Mouse (Mus musculus) CH12.LX (cell line): ENCODE data around the gene Dctpp1. TPM values are rescaled to one million over a fixed set of nuclear protein-coding genes. Genes with fewer than 3 reads are reported as not detected.
A peak's percentile ranks its signal among the peaks of the same experiment; 100 is the strongest.

ENCODE experiments used
- DNase-seq: peaks from one replicate; pipeline ENCODE4 v3.0.0-alpha.2; 2013; ENCODE audit errors: extremely low read depth
- H3K27ac ChIP-seq: 2 replicates; pipeline ENCODE4 v1.5.1; 2012; ENCODE audit warnings: low read depth, mild to moderate bottlenecking, control low read depth, moderate library complexity; ENCODE audit not compliant: insufficient read depth
- H3K27me3 ChIP-seq: replicated peaks from 2 replicates; pipeline ENCODE3; 2012; ENCODE audit warnings: inconsistent platforms
- H3K36me3 ChIP-seq, 2 experiments: replicated peaks in 1 of 2; 2 replicates each; pipeline versions ENCODE3 to v1.6.1; 2012; ENCODE audit warnings: inconsistent platforms in 1 of 2, low read length in 1 of 2, mild to moderate bottlenecking in 1 of 2, mixed read lengths in 1 of 2, moderate library complexity in 1 of 2; ENCODE audit not compliant: control insufficient read depth in 1 of 2, insufficient read depth in 1 of 2
- H3K4me1 ChIP-seq, 2 experiments: 2 replicates each; pipeline ENCODE4 v1.6.1; 2012; ENCODE audit warnings: inconsistent platforms in 1 of 2, moderate library complexity in 1 of 2; ENCODE audit not compliant: insufficient read depth in 2 of 2, control insufficient read depth in 1 of 2
- H3K4me2 ChIP-seq: 2 replicates; pipeline ENCODE4 v1.6.1; 2012; ENCODE audit warnings: low read depth, mild to moderate bottlenecking, control low read depth; ENCODE audit not compliant: poor library complexity, insufficient read depth, severe bottlenecking
- H3K4me3 ChIP-seq, 3 experiments: fragments of 150-350 bp in 1 of 3; sonication (generic) in 1 of 3; replicated peaks in 1 of 3; 2 replicates each; pipeline versions ENCODE3 to v1.5.1; 2011 to 2012; ENCODE audit warnings: low read depth in 2 of 3, low read length in 2 of 3, mild to moderate bottlenecking in 2 of 3, moderate library complexity in 2 of 3, control low read depth in 1 of 3, improper control_type of control experiment in 1 of 3, inconsistent platforms in 1 of 3, mixed read lengths in 1 of 3; ENCODE audit not compliant: poor library complexity in 1 of 3
- H3K79me2 ChIP-seq: replicated peaks from 2 replicates; pipeline ENCODE4 v1.6.1; 2012; ENCODE audit warnings: mild to moderate bottlenecking, moderate library complexity; ENCODE audit not compliant: control insufficient read depth, poor library complexity, insufficient read depth, severe bottlenecking; ENCODE audit errors: extremely low read depth
- H3K9ac ChIP-seq: 2 replicates; pipeline ENCODE4 v1.6.1; 2012; ENCODE audit warnings: low read depth, mild to moderate bottlenecking, control low read depth, moderate library complexity; ENCODE audit not compliant: insufficient read depth
- H3K9me3 ChIP-seq: replicated peaks from 2 replicates; pipeline ENCODE3; 2012; ENCODE audit warnings: low read length, inconsistent platforms, mixed read lengths
- CHD2 ChIP-seq: IDR thresholded peaks from 2 replicates; pipeline ENCODE4 v1.6.1; 2011; ENCODE audit warnings: low read length, improper control_type of control experiment
- E2F4 ChIP-seq: IDR thresholded peaks from 2 replicates; pipeline ENCODE4 v1.6.1; 2011; ENCODE audit warnings: low read depth, low read length, improper control_type of control experiment; ENCODE audit not compliant: insufficient replicate concordance
- ETS1 ChIP-seq: conservative IDR thresholded peaks from 2 replicates; pipeline ENCODE4 v1.6.1; 2012; ENCODE audit warnings: low read depth, mild to moderate bottlenecking, inconsistent platforms, low read length, improper control_type of control experiment, moderate library complexity
- JUN ChIP-seq: IDR thresholded peaks from 2 replicates; pipeline ENCODE4 v1.6.1; 2011; ENCODE audit warnings: low read depth, mild to moderate bottlenecking, low read length, improper control_type of control experiment, moderate library complexity; ENCODE audit not compliant: insufficient read depth
- JUND ChIP-seq: conservative IDR thresholded peaks from 2 replicates; pipeline ENCODE4 v1.6.1; 2011; ENCODE audit warnings: low read depth, low read length, improper control_type of control experiment
- MAX ChIP-seq: IDR thresholded peaks from 2 replicates; pipeline ENCODE4 v1.6.1; 2011; ENCODE audit warnings: low read length, improper control_type of control experiment
- MXI1 ChIP-seq: IDR thresholded peaks from 2 replicates; pipeline ENCODE4 v1.6.1; 2011; ENCODE audit warnings: mild to moderate bottlenecking, low read depth, low read length, improper control_type of control experiment
- NELFE ChIP-seq: IDR thresholded peaks from 2 replicates; pipeline ENCODE4 v1.6.1; 2011; ENCODE audit warnings: low read depth, low read length, improper control_type of control experiment
- POLR2A ChIP-seq: IDR thresholded peaks from 2 replicates; pipeline ENCODE4 v1.6.1; 2011; ENCODE audit warnings: low read depth, mild to moderate bottlenecking, improper control_type of control experiment, low read length
- POLR2AphosphoS2 ChIP-seq: IDR thresholded peaks from 2 replicates; pipeline ENCODE4 v1.6.1; 2011; ENCODE audit warnings: low read depth, low read length, improper control_type of control experiment
- RAD21 ChIP-seq: IDR thresholded peaks from 2 replicates; pipeline ENCODE4 v1.6.1; 2011; ENCODE audit warnings: low read depth, mild to moderate bottlenecking, low read length, improper control_type of control experiment, moderate library complexity
- SMC3 ChIP-seq: IDR thresholded peaks from 2 replicates; pipeline ENCODE4 v1.6.1; 2011; ENCODE audit warnings: low read depth, low read length, improper control_type of control experiment
- TBP ChIP-seq: conservative IDR thresholded peaks from 2 replicates; pipeline ENCODE4 v1.6.1; 2011; ENCODE audit warnings: low read depth, low read length, improper control_type of control experiment
- TCF12 ChIP-seq: IDR thresholded peaks from 2 replicates; pipeline ENCODE4 v1.6.1; 2014; ENCODE audit warnings: low read depth, mild to moderate bottlenecking, inconsistent platforms, low read length, improper control_type of control experiment
- UBTF ChIP-seq: IDR thresholded peaks from 2 replicates; pipeline ENCODE4 v1.6.1; 2012; ENCODE audit warnings: low read depth, mild to moderate bottlenecking, inconsistent platforms, low read length, improper control_type of control experiment, moderate library complexity
- ZKSCAN1 ChIP-seq: IDR thresholded peaks from 2 replicates; pipeline ENCODE4 v1.6.1; 2012; ENCODE audit warnings: low read depth, inconsistent platforms, low read length, improper control_type of control experiment, borderline replicate concordance
- ZMIZ1 ChIP-seq: IDR thresholded peaks from 2 replicates; pipeline ENCODE4 v1.6.1; 2012; ENCODE audit warnings: low read depth, mild to moderate bottlenecking, inconsistent platforms, low read length, improper control_type of control experiment
- dilution Hi-C: fragments of 300-500 bp; cut with MboI; formaldehyde crosslinking; loops from 2 replicates; pipeline ENCODE4 v1.14.3; 2020; ENCODE audit warnings: low sequenced_read_pairs; ENCODE audit not compliant: extremely low pct_unique_long_range_greater_than_20kb, extremely low pct_ligation_motif_present
- in situ Hi-C: fragments of 300-500 bp; cut with MboI; formaldehyde crosslinking; loops from 3 replicates; pipeline ENCODE4 v1.14.3; 2019; ENCODE audit warnings: low sequenced_read_pairs, low pct_ligation_motif_present, low pct_unique_long_range_greater_than_20kb, mixed read lengths
- polyA plus RNA-seq: library from polyadenylated mRNA; unstranded; fragments of >175 nt; gene quantifications from 2 replicates; pipeline ENCODE4 v1.2.1, GENCODE M21; 2012; ENCODE audit warnings: low read depth; ENCODE audit not compliant: insufficient read length
- total RNA-seq, 2 experiments: library from RNA; depleted of rRNA; stranded (reverse); fragments of 300-350 nt in 1 of 2; fragments of >200 nt in 1 of 2; gene quantifications; 2 replicates each; pipeline ENCODE4 v1.2.3; 2012 to 2014

Dctpp1 gene
- total and polyA plus RNA-seq, 3 experiments, result 197 to 296 (median 221) TPM

- TF ChIP-seq TBP (peak; percentile 95), SMC3 (peak; percentile 70), NELFE (peak; percentile 75), MAX (peak; percentile 40; the same call in 1 of the 2 replicates), TCF12 (peak; percentile 74; the same call in 1 of the 2 replicates)
Observed at GRCm38 (mm10) chr7:127208553-127209438, 51.7 kb downstream of the Dctpp1 start, which contains the start of gene Mylpf (continued).

- Histone ChIP-seq H3K36me3 (peaks cover 9 to 26% of the 10 kb centered on the region in 2 experiments), H3K27me3 (no peaks in the 10 kb centered on the region), H3K4me3 (peak within 1 kb of the TSS; percentile 68 to 90 (median 79)), H3K9ac (peak within 1 kb of the TSS; percentile 85), H3K79me2 (peaks cover 35% of the 10 kb centered on the region), H3K9me3 (no peaks in the 10 kb centered on the region), H3K4me1 (peaks cover 8 to 36% of the 10 kb centered on the region in 2 experiments)
- DNase-seq, result no peak
- in situ Hi-C loops (no loop called here), dilution Hi-C loops (no loop called here)
- TF ChIP-seq E2F4, result no peak
- TF ChIP-seq SMC3, result no peak
- TF ChIP-seq JUN, result no peak
- TF ChIP-seq ETS1, result no peak
- TF ChIP-seq RAD21, result no peak
- no peak for TF ChIP-seq POLR2AphosphoS2
- TF ChIP-seq, all 38 proteins: peak for 0
- H3K4me2 ChIP-seq, result peak within 1 kb of the TSS; percentile 91
- H3K27ac ChIP-seq, result peak within 1 kb of the TSS; percentile 51
Observed at GRCm38 (mm10) chr7:127208295-127208552, 52.3 kb downstream of the Dctpp1 start, which contains the start of gene Tbc1d10b. Gene Tbc1d10b, minus strand, starts transcription at chr7:127208468.

- DNase-seq, result no peak
- peaks cover 14 to 26% of the 10 kb centered on the region in 2 experiments for H3K36me3 ChIP-seq
- H3K79me2 ChIP-seq, result peaks cover 35% of the 10 kb centered on the region
- no peaks in the 10 kb centered on the region for H3K9me3 ChIP-seq
- no peaks in the 10 kb centered on the region for H3K27me3 ChIP-seq
- in situ Hi-C loops, result no loop called here
- peak overlapping the region; percentile 85 for H3K9ac ChIP-seq
- H3K27ac ChIP-seq, result peak overlapping the region; percentile 31
- TF ChIP-seq UBTF, result 0 out of 2 replicates have a peak, but pooled peaks have one; percentile 17
- no peak for TF ChIP-seq SMC3
- TF ChIP-seq POLR2A, result no peak
- no peak for TF ChIP-seq JUND
- TF ChIP-seq MAX, result no peak
- TF ChIP-seq CHD2, result no peak
- TF ChIP-seq ZMIZ1, result no peak
- TF ChIP-seq ZKSCAN1, result no peak
- peak; percentile 35; the same call in 1 of the 2 replicates for TF ChIP-seq MXI1
- TF ChIP-seq NELFE, result no peak
- peak overlapping the region; percentile 68 to 90 (median 79) for H3K4me3 ChIP-seq
- dilution Hi-C loops, result no loop called here
- H3K4me1 ChIP-seq, result peaks cover 8 to 32% of the 10 kb centered on the region in 2 experiments
- peak overlapping the region; percentile 91 for H3K4me2 ChIP-seq
Observed at GRCm38 (mm10) chr7:127207374-127208294, 52.9 kb downstream of the Dctpp1 start.
